Mouse (Mus musculus): ENCODE measurements around the gene Stk32c.

The Stk32c gene

DNA sequence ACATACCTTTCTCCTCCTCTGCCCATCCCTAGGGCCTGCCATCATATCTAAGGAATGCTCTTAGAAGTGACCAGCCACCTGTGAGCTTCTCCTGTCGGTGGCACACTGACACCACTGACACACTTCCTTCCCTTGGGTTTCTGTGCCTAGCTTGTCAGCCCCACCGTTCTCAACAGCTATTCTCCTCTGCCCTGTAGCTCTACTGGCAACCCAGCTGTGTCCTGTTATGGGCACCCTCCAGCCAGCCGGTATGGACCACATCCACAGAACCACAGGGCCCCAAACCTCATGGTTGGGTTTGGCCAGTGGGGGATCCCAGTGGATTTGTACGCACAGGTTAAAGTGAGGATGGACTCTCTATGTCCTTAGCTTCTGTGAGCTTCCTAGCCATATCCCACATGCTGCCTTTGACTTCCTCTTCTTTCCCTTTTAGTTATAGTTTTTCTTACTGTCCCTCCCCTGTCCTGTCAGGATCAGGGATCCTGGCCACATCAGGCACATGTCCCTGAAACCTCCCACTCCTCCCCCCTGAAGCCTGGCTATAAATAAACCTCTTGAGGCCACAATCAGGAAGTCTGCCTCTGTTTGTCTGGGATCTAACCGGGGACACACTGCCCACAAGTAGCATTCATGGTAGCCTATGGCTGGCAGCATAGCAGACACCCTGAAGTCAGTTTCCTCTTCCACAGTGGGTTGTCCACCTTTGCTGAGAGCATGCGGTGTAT is 15.5 kb upstream of the Stk32c start:
- DNase-seq = no peak

DNA sequence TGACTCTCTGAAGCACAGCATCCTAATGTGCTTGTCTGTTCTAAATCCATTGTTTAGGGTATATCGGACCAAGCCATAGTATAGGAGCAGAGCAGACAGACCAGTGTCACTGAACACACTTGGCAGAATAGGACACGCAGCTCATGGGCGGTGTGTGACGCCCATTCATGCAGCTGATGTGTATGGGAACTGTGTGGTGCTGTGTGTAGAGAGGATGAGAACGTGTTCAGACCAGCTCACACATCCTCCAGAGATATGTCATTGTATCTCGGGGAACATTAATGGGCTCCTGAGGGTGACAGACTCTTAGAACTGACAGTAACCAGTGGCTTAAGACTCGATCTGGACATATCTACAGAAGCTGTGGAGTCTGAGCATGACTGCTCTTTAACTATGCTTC is 13.3 kb upstream of the Stk32c start:
- no peak for DNase-seq

DNA sequence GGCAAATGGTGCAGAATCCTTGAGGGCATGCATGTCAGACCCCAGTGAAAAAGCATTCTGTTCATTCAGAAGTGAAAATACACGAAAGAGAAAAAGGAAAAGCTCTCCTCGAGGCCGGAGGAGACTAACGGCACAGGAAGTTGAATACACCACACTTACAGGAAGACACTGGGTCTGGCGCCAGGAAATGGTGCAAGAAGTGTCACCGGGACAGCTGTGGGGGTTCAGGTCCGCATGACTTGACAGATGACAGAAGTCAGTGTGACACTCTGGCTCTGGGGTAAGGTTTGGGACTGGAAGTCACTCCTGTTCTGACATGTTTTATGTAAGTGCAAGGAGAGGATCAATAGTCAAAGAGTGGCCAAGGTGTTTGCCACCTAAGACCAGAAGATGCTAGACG is 11.6 kb upstream of the Stk32c start:
- DNase-seq = peak; percentile 78

DNA sequence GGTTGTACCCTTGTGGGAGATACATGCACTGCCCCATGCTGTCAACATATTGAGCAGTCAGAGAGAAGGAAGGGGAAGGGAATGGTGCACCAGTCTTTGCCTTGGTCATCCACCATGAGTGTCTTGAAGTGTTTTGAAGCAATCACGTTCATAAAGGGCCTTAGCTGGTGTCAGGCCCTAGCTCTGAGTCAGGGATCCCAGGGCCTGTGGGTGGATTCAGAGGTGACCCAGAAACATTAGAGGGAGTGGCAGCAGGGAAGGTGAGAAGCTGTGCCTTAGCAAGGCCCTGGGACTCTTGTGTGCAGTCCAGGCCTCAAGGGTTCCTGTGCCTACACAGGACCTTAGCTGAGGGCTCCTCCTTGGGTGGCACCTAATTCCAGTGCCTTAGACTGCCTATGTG is 11.0 kb upstream of the Stk32c start:
- DNase-seq = peak; percentile 26

DNA sequence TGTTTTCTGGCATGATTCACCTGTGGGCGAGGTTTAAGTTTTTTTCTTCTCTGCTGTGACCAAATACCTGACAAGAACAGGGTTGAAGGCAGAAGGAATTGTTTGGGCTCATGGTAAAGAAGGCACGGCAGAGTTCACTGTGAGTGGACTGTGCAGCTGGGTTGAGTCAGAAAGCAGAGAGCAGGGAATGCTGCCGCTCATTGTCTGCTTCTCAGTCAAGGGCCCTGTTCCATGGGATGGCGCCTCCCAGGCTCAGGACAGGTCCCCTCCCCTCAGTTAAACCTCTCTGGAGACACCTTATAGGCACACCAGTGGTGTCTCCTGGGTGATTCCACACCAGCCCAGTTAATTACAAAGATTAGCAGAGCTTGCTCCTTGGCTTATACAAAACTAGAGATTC is 9.2 kb upstream of the Stk32c start:
- DNase-seq = no peak

DNA sequence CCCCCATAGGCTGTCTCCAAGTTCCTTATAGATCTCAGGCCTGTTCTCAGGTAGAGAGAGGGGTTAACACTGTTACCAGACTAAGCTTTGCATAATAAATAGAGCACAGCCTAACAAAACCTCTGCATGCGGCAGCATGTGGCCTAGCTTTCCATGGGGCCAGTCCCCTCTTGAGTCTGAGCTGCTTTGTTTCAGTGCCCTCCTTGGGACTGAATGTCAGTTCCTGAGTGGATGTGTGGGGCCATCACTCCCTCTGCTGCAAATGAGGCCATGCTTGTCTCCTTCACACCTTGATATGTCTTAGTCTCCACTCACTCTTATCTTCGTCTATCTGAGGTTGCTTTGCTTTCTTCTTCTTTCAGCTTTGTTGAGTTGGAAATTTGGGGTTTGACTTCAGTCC is 8.7 kb upstream of the Stk32c start:
- no peak for DNase-seq

DNA sequence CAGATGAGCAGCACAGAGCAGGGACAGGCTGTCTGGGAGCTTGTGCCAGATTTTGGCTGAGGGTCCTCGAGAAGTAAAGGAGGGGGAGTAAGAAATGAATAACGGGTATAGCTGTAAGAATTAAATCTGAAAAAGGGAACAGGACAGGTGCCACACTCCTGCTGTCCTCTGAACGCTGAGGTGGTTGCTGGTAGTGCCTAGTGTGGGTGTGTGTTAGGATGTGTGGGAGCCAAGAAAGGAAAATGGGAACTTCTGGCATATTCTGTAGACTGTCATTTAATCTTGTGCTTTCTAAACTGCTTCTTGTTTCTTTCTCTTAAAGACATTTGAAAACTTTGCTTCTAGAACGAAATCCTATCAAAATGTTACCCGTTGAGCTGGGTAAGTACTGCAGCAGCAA is 8.0 kb upstream of the Stk32c start:
- DNase-seq = no peak

DNA sequence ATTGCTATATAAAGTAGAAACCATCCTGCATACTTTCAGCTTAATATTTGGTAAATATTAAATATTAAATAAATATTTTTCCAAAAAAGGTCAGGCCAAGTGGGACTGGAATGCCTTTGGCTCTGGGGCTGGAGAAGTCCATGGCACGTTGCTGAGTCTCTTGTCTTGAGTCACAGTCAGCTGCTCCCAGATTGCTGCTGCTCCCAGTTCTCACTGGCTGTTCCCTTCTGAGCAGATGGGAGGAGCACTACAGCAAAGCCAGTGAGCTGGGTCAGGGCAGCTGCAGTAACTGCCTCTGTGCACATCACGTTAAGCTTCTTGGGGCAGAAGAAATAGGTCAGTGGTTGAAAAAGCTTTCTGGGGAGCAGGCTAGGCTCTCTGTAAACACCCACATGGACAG is 7.2 kb upstream of the Stk32c start:
- no peak for DNase-seq

DNA sequence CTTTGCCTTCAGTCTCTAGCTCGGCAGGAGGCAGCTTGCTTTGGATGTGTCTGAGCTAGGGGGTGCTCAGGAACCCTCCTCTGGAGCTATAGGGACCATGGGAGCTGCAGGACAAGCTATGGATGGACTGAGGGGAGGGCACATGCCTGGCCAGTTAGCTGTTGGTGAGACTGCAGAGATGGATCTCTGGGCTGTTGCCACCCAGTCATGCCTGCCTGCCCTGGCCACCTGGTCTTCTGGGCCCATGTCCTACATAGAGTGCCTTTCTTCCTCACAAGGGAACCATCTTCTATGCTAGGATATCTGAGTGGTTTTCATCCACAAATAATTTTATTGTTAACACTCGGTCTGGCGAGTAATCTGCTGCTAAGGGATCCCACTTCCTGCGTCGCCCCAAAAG is 6.4 kb upstream of the Stk32c start:
- no peak for DNase-seq

DNA sequence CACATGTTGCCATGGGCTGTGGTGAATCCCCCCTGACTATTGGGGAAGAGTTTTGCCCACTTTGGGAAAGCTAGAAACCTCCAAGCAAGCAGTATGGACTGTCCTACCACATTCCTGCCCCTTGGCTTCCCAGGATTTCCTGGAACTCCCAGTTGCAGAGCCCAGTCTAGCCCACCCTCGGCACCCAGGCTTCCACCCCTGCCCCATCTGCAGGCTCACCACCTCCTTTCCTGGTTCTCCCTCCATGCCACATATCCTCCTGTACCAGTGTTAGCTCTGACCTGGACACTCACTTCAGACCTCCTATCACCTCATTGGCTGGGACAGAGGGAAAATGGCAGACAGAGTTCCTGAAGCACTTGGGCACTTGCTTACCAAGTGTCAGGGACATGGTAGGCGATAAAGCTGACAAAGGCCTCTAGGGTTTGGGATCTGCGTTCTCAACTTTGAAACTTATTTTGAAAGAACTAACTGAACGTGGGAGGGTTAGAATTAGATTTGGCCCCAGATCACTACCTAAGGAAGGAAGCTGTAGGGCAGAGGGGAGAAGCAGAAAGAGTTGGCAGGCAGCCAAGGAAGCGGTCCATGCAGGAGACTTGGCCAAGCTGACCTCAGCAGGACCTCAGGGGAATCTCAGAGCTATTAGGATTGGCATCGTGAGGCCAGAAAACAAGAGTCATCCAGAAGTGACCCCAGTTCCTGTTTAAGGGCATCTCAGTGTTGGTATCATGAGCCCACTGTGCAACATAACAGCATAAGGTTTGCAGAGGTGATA is 5.7 kb upstream of the Stk32c start:
- DNase-seq = no peak

DNA sequence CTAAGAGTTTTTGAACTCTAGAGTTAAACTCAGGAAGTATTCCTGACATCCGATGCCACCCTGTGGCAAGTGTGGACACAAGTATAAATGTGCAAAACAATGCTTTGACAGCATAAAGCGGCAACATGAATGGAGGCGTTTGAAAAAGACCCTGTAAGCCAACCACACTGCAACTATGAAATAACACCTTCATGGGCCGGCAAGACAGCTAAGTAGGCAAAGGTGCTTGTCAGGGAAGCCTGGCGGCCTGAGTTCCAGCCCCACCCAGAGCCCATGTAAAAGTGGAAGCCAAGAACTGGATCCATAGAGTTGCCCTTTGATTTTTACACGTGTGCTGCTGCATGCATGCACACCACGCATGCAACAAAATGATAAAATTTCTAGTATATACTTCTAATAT is 3.9 kb upstream of the Stk32c start:
- DNase-seq = no peak

DNA sequence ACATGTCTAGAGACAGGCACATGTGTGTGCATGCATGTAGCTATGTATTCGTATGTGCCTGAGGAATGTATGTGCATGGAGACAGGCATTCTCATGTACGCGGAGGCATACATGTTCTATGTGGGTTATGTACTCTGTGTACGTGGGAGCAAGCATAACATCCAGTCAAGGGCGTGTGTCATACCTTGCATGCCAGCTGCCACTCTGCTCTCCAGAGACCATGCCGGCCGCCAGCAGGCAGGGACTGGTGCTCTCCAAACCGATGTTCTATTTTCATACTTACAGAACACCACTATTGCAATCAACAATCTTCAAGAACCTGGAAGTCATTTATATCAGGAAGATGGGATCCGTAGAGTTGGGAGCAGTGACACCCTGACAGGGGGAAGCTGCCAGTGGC is 3.4 kb upstream of the Stk32c start:
- no peak for DNase-seq

DNA sequence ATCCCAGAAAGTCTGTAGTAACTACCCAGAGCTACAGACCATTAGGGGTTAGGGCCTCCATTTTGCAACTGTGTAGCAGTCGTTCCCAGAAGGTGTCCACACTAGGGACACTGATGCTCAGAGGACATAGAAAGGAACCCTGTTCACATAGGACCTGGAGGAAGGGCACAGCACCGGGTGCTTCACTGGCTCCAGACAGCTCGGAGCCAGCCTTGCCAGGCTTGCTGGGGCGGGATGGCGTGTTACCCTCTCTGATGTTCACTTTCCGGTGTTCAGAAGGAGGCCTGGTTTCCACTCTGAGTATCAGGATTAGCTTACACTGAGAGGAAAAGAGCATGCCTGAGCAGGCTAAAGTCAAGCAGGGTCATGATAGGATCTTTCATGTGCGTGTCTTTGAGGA is 2.8 kb upstream of the Stk32c start:
- no peak for DNase-seq

DNA sequence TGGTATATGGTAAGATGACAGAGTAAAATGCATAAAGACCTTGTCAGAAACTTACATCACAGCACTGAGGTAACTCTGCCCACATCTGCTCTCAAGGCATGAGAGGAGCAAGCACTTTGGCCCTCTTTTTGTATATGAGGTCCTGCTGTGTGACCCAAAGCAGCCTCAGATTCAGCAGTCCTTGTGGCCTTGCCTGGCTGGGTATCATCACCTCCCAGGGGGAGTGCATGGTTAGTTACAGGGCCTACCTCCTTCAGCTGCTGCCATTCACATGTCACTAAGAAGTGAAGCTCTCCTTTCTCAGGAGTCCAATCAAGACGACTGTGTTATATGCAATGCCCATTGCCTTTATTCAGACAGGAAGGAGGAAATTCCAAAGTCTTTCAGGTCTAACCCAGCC is 2.4 kb upstream of the Stk32c start:
- no peak for DNase-seq

DNA sequence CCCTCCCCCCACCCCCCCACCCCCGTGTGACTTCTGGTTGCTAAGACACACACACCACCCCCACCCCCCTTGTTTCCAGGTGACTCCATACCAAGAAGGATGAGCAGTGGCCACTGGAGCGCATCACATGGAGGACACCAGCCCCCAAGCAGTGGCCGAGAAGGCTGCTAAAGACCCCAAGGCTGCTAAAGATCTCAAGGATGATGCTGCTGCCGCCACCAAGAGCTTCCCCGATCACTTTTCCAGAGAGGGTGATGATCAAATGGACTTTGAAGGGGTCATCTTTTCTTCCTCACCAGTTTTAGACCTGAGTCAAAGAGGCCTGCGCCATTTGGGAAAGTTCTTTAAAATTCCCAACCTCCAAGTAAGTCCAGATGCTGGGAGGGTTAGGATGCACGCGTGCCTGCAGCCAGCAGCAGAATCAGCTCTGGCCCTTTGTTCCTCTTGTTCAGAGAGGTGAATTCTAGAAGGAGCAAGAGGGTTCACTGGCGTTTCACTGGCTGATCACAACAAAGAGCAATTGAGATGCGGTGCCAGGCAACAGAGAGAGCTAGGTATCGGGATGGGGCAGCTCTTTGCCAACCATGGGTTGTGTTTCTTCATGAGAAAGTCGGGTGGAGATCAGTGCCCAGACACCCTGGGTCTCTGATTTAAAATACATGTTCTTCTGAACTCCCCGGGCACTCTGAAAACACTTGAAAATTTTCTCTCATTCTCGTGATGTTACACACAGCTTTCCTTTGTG is 1.7 kb upstream of the Stk32c start:
- DNase-seq = no peak

DNA sequence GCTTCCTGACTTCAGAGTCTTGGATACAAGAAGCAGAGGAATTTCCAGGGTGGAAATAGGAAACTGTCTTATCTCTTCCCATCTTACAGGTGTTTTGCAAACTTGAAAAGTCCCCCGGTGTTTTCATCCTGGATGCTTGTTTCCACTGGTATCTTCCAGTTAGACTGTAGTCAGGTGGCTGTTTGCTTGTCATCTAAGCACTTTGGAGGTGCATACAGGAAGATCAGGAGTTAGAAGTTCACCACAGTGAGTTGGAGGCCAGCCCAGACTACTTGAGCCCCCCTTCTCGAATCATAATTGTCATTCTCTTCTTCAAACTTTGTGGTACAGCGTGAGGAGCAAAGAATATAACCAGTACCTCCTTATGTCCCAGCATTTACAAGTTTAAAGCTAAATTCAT is 1.1 kb upstream of the Stk32c start:
- no peak for DNase-seq

DNA sequence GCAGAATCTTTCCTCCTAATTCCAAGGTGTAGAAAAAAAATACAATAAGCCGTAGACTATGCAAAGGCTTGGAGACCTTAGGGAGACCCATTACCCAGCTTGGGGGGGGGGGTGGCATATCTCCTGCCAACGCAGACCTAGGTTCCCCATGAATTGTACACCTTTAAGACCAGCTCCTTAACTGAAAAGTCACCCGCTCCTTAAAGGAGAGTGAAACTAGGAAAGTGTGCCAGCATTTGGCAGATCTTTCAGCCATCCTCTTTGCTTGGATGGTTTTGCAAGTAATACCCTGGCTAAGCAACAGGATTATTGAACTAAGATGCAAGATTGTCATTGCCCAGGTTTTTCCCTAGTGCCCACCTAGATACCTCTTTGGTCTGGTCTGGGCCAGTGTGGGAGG is 644 bp upstream of the Stk32c start:
- no peak for DNase-seq

DNA sequence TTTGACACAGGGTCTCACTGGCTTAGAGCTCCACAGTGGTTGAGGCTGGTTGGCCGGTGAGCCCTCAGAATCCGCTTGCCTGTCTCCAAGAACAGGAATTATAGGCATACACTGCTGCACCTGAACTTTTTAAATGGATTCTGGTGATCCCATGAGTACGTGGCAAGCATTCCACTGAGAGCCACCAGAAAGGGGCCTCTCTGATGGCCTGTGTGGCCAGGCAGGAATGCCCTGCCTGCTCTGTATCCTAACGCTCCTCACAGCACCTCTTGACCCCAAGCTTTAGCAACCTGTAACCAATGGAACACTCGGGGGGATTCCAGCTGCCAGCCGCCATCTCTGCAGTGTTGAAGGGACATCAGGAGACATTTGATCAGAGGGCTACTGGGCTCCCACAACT is 1.3 kb downstream of the Stk32c start:
- no peak for DNase-seq

DNA sequence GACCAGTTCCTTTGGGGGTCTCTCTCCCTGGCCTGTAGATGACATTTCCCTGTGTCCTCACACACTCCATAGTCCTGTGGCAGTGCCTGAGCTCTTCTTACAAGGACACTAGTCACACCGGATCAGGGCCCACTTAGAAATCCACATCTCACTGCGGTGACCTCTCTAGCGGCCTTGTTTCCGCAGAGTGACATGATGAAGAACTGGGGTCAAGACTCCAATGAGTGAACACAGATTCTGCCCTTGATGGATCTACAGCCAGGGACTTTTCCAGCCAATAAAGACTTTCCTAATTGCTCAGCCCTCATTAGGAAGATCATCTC is 4.4 kb downstream of the Stk32c start:
- no peak for DNase-seq

DNA sequence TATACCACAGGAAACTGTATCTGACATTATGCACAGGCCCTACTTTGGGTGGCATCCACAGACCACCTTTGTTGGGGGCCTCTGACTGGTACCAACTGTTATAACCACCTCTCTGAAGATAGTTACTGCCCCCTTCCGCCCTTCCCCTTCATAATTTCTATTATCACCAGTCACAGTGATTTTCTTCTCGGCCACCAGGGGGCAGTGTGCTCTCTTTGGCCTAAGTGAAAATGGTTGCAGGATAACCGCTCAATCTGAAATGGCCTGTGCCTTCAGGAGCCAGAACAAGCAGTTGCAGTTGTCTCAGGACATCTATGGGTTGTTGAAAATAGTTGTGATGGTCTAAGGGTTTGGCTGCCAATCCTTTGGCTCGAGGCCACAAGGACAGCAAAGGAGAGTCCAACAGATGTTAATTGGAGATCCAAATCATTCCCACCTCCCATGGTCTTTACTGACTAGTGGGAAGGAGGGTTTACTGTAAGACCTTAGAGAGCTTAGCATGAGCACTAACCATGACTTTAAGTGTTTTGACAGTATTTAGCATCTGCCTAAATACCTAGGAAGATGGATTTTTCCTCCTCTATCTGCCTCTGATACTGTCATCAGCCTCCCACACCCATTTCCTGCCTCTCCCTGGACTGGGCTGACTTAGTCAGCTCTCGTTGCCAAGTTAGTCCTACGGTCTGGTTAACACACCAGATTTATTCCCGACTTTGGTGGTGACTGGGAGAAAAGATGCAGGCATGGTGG is 4.9 kb downstream of the Stk32c start:
- peak; percentile 64 for DNase-seq

DNA sequence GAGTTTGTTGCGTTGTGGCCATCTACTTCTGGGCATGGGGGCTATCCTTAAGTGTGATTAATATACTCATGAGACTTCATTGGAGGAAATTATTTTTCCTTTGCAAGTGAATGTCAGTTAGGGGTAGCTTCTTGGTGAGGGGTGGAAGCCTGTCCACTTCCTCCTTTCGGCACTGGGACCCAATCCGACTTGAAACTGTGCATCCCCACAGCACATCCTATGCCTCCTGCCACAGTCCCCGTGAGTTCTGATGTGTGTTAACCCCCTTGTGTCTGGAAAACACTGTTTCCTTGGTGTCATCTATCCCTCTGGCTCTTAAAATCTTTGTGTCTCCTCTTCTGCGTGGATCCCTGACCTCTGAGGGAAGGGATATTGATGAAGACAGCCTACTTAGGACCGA is 11.9 kb downstream of the Stk32c start:
- DNase-seq = no peak

DNA sequence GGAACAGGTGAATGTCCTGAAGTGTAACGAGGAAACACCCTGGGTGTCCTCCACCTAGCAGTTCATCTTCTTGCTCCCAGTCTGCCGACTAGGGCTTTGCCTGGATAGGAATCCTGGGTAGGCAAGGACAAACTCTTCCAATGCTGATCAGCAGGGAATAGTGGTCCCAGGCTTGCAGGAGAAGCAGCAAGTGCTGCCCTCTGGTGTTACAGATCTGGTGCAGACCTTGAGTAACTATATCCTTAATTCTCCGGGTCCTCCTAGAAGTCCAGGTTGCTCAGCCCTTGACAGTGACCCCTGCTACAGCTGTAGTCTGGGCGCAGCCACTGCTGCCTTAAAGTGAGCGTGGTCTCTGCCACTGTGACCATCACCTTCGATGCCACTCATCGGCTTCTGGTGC is 13.0 kb downstream of the Stk32c start:
- DNase-seq = no peak

DNA sequence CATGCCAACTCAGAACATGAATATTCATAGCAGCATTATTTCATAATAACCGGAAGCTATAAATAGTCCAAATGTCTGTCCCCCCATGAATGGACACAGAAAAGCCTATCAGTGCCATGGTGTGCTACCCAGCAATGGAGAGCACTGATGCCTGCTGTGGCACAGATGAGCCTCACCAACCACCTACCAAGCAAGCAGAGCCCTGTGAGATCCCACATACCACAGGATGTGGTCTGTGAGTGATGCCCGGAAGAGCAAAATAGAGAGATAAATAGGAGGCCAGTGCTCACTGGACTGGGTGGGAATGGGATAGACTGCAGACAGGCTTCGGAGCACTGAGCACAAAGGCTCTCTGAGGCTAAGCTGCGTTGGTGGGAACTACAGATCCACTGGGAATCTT is 16.1 kb downstream of the Stk32c start:
- no peak for DNase-seq

DNA sequence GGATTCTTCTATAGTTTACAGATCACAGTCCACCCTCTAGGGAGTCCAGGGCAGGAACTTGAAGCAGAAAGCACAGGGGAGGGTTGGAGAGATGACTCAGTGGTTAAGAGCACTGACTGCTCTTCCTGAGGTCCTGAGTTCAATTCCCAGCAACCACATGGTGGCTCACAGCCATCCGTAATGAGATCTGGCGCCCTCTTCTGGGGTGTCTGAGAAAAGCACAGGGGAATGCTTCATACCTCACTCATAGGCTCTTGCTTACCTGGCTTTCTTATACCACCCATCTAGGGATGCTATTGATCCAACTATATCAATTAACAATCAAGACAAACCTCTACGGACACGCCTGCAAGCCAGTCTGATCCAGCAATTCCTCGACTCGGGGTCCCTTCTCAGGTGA is 21.5 kb downstream of the Stk32c start:
- peak; percentile 29 for DNase-seq
